Mouse (Mus musculus): ENCODE data around the gene Camta1.
A peak's percentile ranks its signal among the peaks of the same experiment; 100 is the strongest.

Camta1 gene

GRCm38 (mm10) chr4:151666411-151666901 is 195.2 kb downstream of the Camta1 start:
- peak; percentile 44 for DNase-seq

GRCm38 (mm10) chr4:151661486-151661885 is 200.2 kb downstream of the Camta1 start:
- no peak for DNase-seq

GRCm38 (mm10) chr4:151656427-151656826 is 205.2 kb downstream of the Camta1 start:
- DNase-seq: no peak

- no peak for DNase-seq
These were observed 205.9 kb downstream of the Camta1 start for GRCm38 (mm10) chr4:151655637-151656385.

- no peak for DNase-seq
These were observed 206.4 kb downstream of the Camta1 start for GRCm38 (mm10) chr4:151655227-151655626.

- no peak for DNase-seq
These were observed 219.3 kb downstream of the Camta1 start for GRCm38 (mm10) chr4:151642418-151642817.

- DNase-seq: no peak
These were observed 220.7 kb downstream of the Camta1 start for GRCm38 (mm10) chr4:151640971-151641370.

GRCm38 (mm10) chr4:151638941-151639340 is 222.7 kb downstream of the Camta1 start:
- DNase-seq: no peak

GRCm38 (mm10) chr4:151637348-151637747 is 224.3 kb downstream of the Camta1 start:
- DNase-seq: no peak

- no peak for DNase-seq
These were observed 226.9 kb downstream of the Camta1 start for GRCm38 (mm10) chr4:151634771-151635170.

GRCm38 (mm10) chr4:151633795-151634194 is 227.9 kb downstream of the Camta1 start:
- DNase-seq: no peak

GRCm38 (mm10) chr4:151632321-151632720 is 229.4 kb downstream of the Camta1 start:
- DNase-seq: no peak

GRCm38 (mm10) chr4:151630664-151631063 is 231.0 kb downstream of the Camta1 start:
- DNase-seq: no peak

- no peak for DNase-seq
These were observed 231.4 kb downstream of the Camta1 start for GRCm38 (mm10) chr4:151630231-151630630.

- DNase-seq: no peak
These were observed 242.1 kb downstream of the Camta1 start for GRCm38 (mm10) chr4:151619541-151620016.

GRCm38 (mm10) chr4:151618420-151619310 is 243.0 kb downstream of the Camta1 start:
- DNase-seq: peak; percentile 46

- DNase-seq: no peak
These were observed 250.1 kb downstream of the Camta1 start for GRCm38 (mm10) chr4:151611621-151612020.

- peak; percentile 71 for DNase-seq
These were observed 251.4 kb downstream of the Camta1 start for GRCm38 (mm10) chr4:151610266-151610665.

GRCm38 (mm10) chr4:151604907-151605306 is 256.8 kb downstream of the Camta1 start:
- DNase-seq: peak; percentile 17

- DNase-seq: peak; percentile 61
These were observed 257.2 kb downstream of the Camta1 start for GRCm38 (mm10) chr4:151604481-151604880.

- no peak for DNase-seq
These were observed 258.1 kb downstream of the Camta1 start for GRCm38 (mm10) chr4:151603586-151603985.

- DNase-seq: no peak
These were observed 266.6 kb downstream of the Camta1 start for GRCm38 (mm10) chr4:151595116-151595515.

GRCm38 (mm10) chr4:151593042-151593441 is 268.6 kb downstream of the Camta1 start:
- peak; percentile 36 for DNase-seq

GRCm38 (mm10) chr4:151586074-151586473 is 275.6 kb downstream of the Camta1 start:
- no peak for DNase-seq
